Mouse (Mus musculus) CD4-positive, CD25-positive, alpha-beta regulatory T cell (primary cell): Measurements from ENCODE around the gene Nlrp9b. TPM values are rescaled to one million over a fixed set of nuclear protein-coding genes. Genes with fewer than 3 reads are reported as not detected.

Experiments
- polyA plus RNA-seq: library from polyadenylated mRNA; unstranded; fragments of 100-300 nt; shearing (Covaris generic); gene quantifications from one replicate; pipeline ENCODE4 v1.2.1, GENCODE M21; 2017

Gene Nlrp9b
- polyA plus RNA-seq = not detected

DNA sequence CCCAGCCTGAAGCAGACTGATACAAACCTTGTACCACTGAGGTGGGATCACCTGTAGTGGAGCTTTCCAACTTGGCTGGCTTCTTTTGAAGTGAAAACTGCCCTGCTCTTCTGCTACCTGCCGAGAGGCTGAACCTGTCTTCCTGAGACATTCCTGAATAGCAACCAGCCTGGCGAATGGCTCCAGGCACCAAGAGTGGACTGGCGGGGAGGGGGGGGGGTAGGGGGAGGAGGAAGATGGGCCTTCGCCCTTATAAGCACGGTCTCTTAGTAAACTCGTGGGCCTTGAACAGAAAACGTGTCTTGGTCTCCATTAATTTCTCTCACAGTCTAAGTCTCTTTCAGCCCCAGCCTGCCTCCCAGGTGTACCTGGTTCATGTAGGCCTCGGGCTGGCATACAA lies at the start of gene Nlrp9b:
Gene Nlrp9b (plus strand): TSS at position 301 of the 400 bp plus-strand sequence.

DNA sequence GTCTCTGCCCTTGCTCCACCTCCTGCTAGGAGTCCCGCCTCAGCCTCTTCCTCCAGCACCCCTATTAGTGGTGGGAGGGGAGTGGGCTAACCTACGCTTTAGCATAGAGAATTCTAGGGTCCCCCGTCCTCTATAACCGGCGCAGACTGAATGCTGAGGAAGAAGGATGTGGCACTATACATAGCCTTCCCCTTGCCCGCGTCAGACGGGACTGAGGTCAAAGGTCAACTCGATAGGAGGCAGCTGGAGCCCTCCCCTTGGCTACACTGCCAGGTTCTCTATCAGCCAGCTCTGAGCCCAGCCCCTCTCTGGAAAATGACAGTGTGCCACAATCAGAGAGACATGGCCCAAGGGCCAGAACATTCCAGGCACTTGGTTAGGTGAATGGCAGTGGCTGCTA lies 40.7 kb upstream of the Nlrp9b start, which contains the start of gene Igsf23:
Gene Igsf23 (minus strand): TSS at position 168 of the 400 bp plus-strand sequence.

GRCm38 (mm10) chr7:19964985-19965579 lies 26.2 kb upstream of the Nlrp9b start, which contains the start of gene Ceacam20:
Ceacam20 (plus strand) TSS chr7:19965412.

DNA sequence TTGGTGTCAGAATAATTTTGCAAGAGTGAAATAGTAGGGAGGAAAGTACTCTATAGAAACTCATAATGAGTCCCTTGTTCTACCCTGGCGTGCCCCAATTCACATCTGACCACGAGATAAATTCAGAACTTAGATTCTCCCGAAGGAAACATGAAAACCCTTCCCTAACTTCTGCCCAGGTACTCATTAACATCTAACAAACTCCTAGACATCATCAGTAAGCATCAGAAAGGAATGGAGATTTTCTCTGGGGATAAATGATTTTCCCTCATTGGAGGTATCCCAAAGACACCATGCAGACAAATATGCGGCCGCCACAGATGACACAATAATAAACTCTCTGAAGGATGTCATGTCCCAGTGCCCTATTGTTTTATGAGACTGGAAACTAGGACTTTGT lies 108.1 kb downstream of the Nlrp9b start, which contains the start of gene Vmn1r91:
Gene Vmn1r91 (plus strand): TSS at position 301 of the 400 bp plus-strand sequence.

DNA sequence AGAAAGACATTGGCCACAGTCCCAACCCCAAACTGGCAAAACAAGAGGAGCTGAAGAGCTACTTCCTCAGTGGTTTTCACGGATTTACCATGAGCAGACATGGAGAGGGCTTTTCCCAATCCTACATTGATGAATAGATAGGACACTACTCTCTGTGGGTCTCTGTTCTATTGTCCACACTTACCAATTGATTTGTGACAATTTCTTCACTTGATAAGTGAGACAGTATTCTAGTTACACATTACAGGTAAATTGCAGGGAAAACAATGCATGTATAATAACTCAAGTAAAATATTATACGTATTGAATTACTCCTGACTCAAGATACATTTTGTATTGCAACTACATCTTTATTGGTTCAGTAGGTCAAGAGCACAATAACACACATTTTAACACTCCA lies 131.2 kb downstream of the Nlrp9b start, which contains the start of gene Gm16442:
Gene Gm16442 (minus strand): TSS at position 101 of the 400 bp plus-strand sequence.

Other genes with a start within 250 kb of the Nlrp9b start
- gene Nectin2, start 241.0 kb upstream of the Nlrp9b start, polyA plus RNA-seq = 1.2 TPM
- gene Bcam, start 220.4 kb upstream of the Nlrp9b start, polyA plus RNA-seq = 13.3 TPM
- gene Cblc, start 194.7 kb upstream of the Nlrp9b start, polyA plus RNA-seq = 0.17 TPM
- 116 TPM for gene Bcl3, start 168.7 kb upstream of the Nlrp9b start, polyA plus RNA-seq
- 0.45 TPM for gene Gm19345, start 139.5 kb upstream of the Nlrp9b start, polyA plus RNA-seq
- 0.37 TPM for gene Ceacam16, start 130.2 kb upstream of the Nlrp9b start, polyA plus RNA-seq
- gene Ceacam19, start 103.5 kb upstream of the Nlrp9b start, polyA plus RNA-seq = not detected
- gene Pvr, start 70.3 kb upstream of the Nlrp9b start, polyA plus RNA-seq = 41.8 TPM
- gene Igsf23, start 40.7 kb upstream of the Nlrp9b start, polyA plus RNA-seq = 35.9 TPM
- gene Ceacam20, start 26.1 kb upstream of the Nlrp9b start, polyA plus RNA-seq = 0.10 TPM
- 0.19 TPM for gene Vmn1r91, start 108.2 kb downstream of the Nlrp9b start, polyA plus RNA-seq
- gene Gm16442, start 131.1 kb downstream of the Nlrp9b start, polyA plus RNA-seq = not detected
- not detected for gene Vmn1r93, start 147.6 kb downstream of the Nlrp9b start, polyA plus RNA-seq
- not detected for gene Vmn1r94, start 176.9 kb downstream of the Nlrp9b start, polyA plus RNA-seq
- gene Vmn1r95, start 202.2 kb downstream of the Nlrp9b start, polyA plus RNA-seq = not detected
- not detected for gene Gm6164, start 214.1 kb downstream of the Nlrp9b start, polyA plus RNA-seq
- gene Gm4498, start 242.4 kb downstream of the Nlrp9b start, polyA plus RNA-seq = not detected